ENCODE assay signal across 8 mouse cellular contexts in genomic region chr10:80741146-80741545, GRCm38 (mm10). TPM values are rescaled to one million over a fixed set of nuclear protein-coding genes. Genes with fewer than 3 reads are reported as not detected.
DNase-seq lines count a peak whose midpoint lies in the region; ATAC-seq lines count a peak whose summit lies in the region.

No protein-coding gene starts in this region.

- H3K27me3 ChIP-seq in kidney, embryonic 16.5 days (ENCODE audit: insufficient read depth, low read length): no peaks in the 10 kb centered on the region
- no peaks in the 10 kb centered on the region for H3K27me3 ChIP-seq in megakaryocyte, embryonic 14.5 days (replicated peaks)

- H3K4me1 ChIP-seq in kidney, embryonic 16.5 days (ENCODE audit: insufficient read depth, low read length): peaks cover 25% of the 10 kb centered on the region
- peaks cover 76% of the 10 kb centered on the region for H3K4me1 ChIP-seq in megakaryocyte, embryonic 14.5 days

- peak; percentile 20 for ATAC-seq in granulocyte monocyte progenitor cell, adult 5-6 weeks (replicated peaks; ENCODE audit: poor library complexity, severe bottlenecking)
- no peak for ATAC-seq in kidney, embryonic 16.5 days (ENCODE audit: low FRiP score, low TSS enrichment)

- no peak overlapping the region; the same call in 1 of the 2 replicates for H3K27ac ChIP-seq in kidney, embryonic 16.5 days (ENCODE audit: low read length)

- H3K36me3 ChIP-seq in kidney, embryonic 16.5 days (ENCODE audit: insufficient read depth, low read length): no peaks in the 10 kb centered on the region
- peaks cover 39% of the 10 kb centered on the region for H3K36me3 ChIP-seq in megakaryocyte, embryonic 14.5 days (replicated peaks; ENCODE audit: low read length)

- DNase-seq in cerebellum, adult 9-10 months: peak; percentile 68
- DNase-seq in cerebellum, adult 8-10 months: no peak
- peak; percentile 53 for DNase-seq in adipocyte (ENCODE audit: low spot score)
- DNase-seq in gastrocnemius, adult 18-20 months (ENCODE audit: low spot score): no peak
- DNase-seq in thymus, postnatal 4 days: no peak

- H3K4me3 ChIP-seq in kidney, embryonic 16.5 days (ENCODE audit: low read length): peak overlapping the region; percentile 100
- H3K4me3 ChIP-seq in megakaryocyte, embryonic 14.5 days (replicated peaks): peak overlapping the region; percentile 96

- H3K9ac ChIP-seq in kidney, embryonic 16.5 days (replicated peaks; ENCODE audit: low read length): peak overlapping the region; percentile 97

- peak overlapping the region; percentile 95 for H3K4me2 ChIP-seq in kidney, embryonic 16.5 days (replicated peaks; ENCODE audit: low read depth, low read length)

- WGBS in kidney, embryonic 16.5 days: 18% methylated on average over 5 of the region's 5 CpGs

- no peaks in the 10 kb centered on the region for H3K9me3 ChIP-seq in kidney, embryonic 16.5 days (ENCODE audit: low read length)
- no peaks in the 10 kb centered on the region for H3K9me3 ChIP-seq in megakaryocyte, embryonic 14.5 days

RNA-seq across cellular contexts. Expression of gene Ap3d1, which starts 0.9 kb away (rescaled TPM):
- total RNA-seq in granulocyte monocyte progenitor cell, adult 5-6 weeks (2014; fragmentation: Nextera tagmentation): 43.2 and 47.8 TPM in 2 replicates
- total RNA-seq in granulocyte monocyte progenitor cell, adult 5-6 weeks (2017): 34.5 and 42.2 TPM in 2 replicates
- 67.7 and 68.8 TPM in 2 replicates for polyA plus RNA-seq in kidney, embryonic 16.5 days (2015; fragmentation: Nextera tagmentation; extraction: Ambion mirVana)
- 10.9 and 24.8 TPM in 2 replicates for polyA plus RNA-seq in megakaryocyte, embryonic 14.5 days (2012; ENCODE audit: insufficient read depth, low replicate concordance)
- 10 to 100 TPM; 24.3 to 31.7 TPM for total RNA-seq in gastrocnemius, adult 18-20 months (2021)

RNA-seq across cellular contexts. Expression of gene Dot1l, which starts 13.9 kb away (rescaled TPM):
- 41.6 and 52.6 TPM in 2 replicates for total RNA-seq in granulocyte monocyte progenitor cell, adult 5-6 weeks (2014; fragmentation: Nextera tagmentation)
- total RNA-seq in granulocyte monocyte progenitor cell, adult 5-6 weeks (2017): 9.7 and 13.4 TPM in 2 replicates
- 17.3 and 20.7 TPM in 2 replicates for polyA plus RNA-seq in kidney, embryonic 16.5 days (2015; fragmentation: Nextera tagmentation; extraction: Ambion mirVana)
- 35.3 and 88.7 TPM in 2 replicates for polyA plus RNA-seq in megakaryocyte, embryonic 14.5 days (2012; ENCODE audit: insufficient read depth, low replicate concordance)
- total RNA-seq in gastrocnemius, adult 18-20 months (2021): 10 to 100 TPM; 13.6 to 20.8 TPM

RNA-seq across cellular contexts. Expression of gene Izumo4, which starts 39.2 kb away (rescaled TPM):
- 9.0 and 17.3 TPM in 2 replicates for total RNA-seq in granulocyte monocyte progenitor cell, adult 5-6 weeks (2014; fragmentation: Nextera tagmentation)
- 7.1 and 7.8 TPM in 2 replicates for total RNA-seq in granulocyte monocyte progenitor cell, adult 5-6 weeks (2017)
- 23.3 and 23.8 TPM in 2 replicates for polyA plus RNA-seq in kidney, embryonic 16.5 days (2015; fragmentation: Nextera tagmentation; extraction: Ambion mirVana)
- 19.4 and 27.8 TPM in 2 replicates for polyA plus RNA-seq in megakaryocyte, embryonic 14.5 days (2012; ENCODE audit: insufficient read depth, low replicate concordance)
- total RNA-seq in gastrocnemius, adult 18-20 months (2021): 1 to 10 TPM in 1 of 2 experiments, under 1 TPM in 1; 0.91 to 1.9 TPM

RNA-seq across cellular contexts. Expression of gene Mob3a, which starts 39.4 kb away (rescaled TPM):
- total RNA-seq in granulocyte monocyte progenitor cell, adult 5-6 weeks (2014; fragmentation: Nextera tagmentation): 34.1 and 37.2 TPM in 2 replicates
- total RNA-seq in granulocyte monocyte progenitor cell, adult 5-6 weeks (2017): 34.2 and 59.8 TPM in 2 replicates
- polyA plus RNA-seq in kidney, embryonic 16.5 days (2015; fragmentation: Nextera tagmentation; extraction: Ambion mirVana): 43.1 and 43.2 TPM in 2 replicates
- 61.8 and 135 TPM in 2 replicates for polyA plus RNA-seq in megakaryocyte, embryonic 14.5 days (2012; ENCODE audit: insufficient read depth, low replicate concordance)
- 1 to 10 TPM; 2.3 to 4.1 TPM for total RNA-seq in gastrocnemius, adult 18-20 months (2021)

RNA-seq across cellular contexts. Expression of gene Sf3a2, which starts 56.9 kb away (rescaled TPM):
- 88.0 and 106 TPM in 2 replicates for total RNA-seq in granulocyte monocyte progenitor cell, adult 5-6 weeks (2014; fragmentation: Nextera tagmentation)
- total RNA-seq in granulocyte monocyte progenitor cell, adult 5-6 weeks (2017): 13.8 and 18.3 TPM in 2 replicates
- 71.2 and 87.3 TPM in 2 replicates for polyA plus RNA-seq in kidney, embryonic 16.5 days (2015; fragmentation: Nextera tagmentation; extraction: Ambion mirVana)
- 413 and 1,110 TPM in 2 replicates for polyA plus RNA-seq in megakaryocyte, embryonic 14.5 days (2012; ENCODE audit: insufficient read depth, low replicate concordance)
- total RNA-seq in gastrocnemius, adult 18-20 months (2021): 10 to 100 TPM; 27.3 to 27.6 TPM

Comparison
In these comparisons a context has a peak if more than half of its experiments do, and no peak if none do; other contexts are left out.
1. DNase-seq: peak in cerebellum, adult 9-10 months (single experiment) and adipocyte (single experiment); none in cerebellum, adult 8-10 months (single experiment), gastrocnemius, adult 18-20 months (single experiment) and thymus, postnatal 4 days (single experiment).